Mouse (Mus musculus): Measurements from ENCODE around the gene Camsap1. TPM values are rescaled to one million over a fixed set of nuclear protein-coding genes. Genes with fewer than 3 reads are reported as not detected.

The Camsap1 gene
- total RNA-seq, 2 experiments from 2014 or later: 43.7 to 55.7 TPM

GRCm38 (mm10) chr2:26011420-26011819, 28.3 kb upstream of the Camsap1 start:
- no peak for TF ChIP-seq CTCF (IDR thresholded peaks at IDR 0.05)
- no peak overlapping the region; the same call in 1 of the 2 replicates for H3K4me3 ChIP-seq
- H3K27ac ChIP-seq: no peak overlapping the region
- no peak for DNase-seq
- intact Hi-C loops (cut with DNase I): no loop called here

GRCm38 (mm10) chr2:26002001-26002400, 18.9 kb upstream of the Camsap1 start:
- no peak overlapping the region for H3K4me3 ChIP-seq
- H3K27ac ChIP-seq: no peak overlapping the region
- intact Hi-C loops (cut with DNase I): no loop called here
- TF ChIP-seq CTCF (IDR thresholded peaks at IDR 0.05): no peak
- peak; percentile 64 for DNase-seq

GRCm38 (mm10) chr2:26001136-26001535, 18.1 kb upstream of the Camsap1 start:
- TF ChIP-seq CTCF (IDR thresholded peaks at IDR 0.05): no peak
- intact Hi-C loops (cut with DNase I): no loop called here
- Histone ChIP-seq H3K4me3 (no peak overlapping the region), H3K27ac (no peak overlapping the region; the same call in 1 of the 2 replicates)
- no peak for DNase-seq

GRCm38 (mm10) chr2:25997716-25998115, 14.6 kb upstream of the Camsap1 start:
- intact Hi-C loops (cut with DNase I): no loop called here
- TF ChIP-seq CTCF (IDR thresholded peaks at IDR 0.05): no peak
- Histone ChIP-seq H3K27ac (peak overlapping the region; percentile 55), H3K4me3 (no peak overlapping the region)
- DNase-seq: peak; percentile 53

GRCm38 (mm10) chr2:25994791-25995190, 11.7 kb upstream of the Camsap1 start:
- intact Hi-C loops (cut with DNase I): no loop called here
- DNase-seq: no peak
- TF ChIP-seq CTCF (IDR thresholded peaks at IDR 0.05): no peak
- Histone ChIP-seq H3K27ac (no peak overlapping the region), H3K4me3 (no peak overlapping the region)

DNA sequence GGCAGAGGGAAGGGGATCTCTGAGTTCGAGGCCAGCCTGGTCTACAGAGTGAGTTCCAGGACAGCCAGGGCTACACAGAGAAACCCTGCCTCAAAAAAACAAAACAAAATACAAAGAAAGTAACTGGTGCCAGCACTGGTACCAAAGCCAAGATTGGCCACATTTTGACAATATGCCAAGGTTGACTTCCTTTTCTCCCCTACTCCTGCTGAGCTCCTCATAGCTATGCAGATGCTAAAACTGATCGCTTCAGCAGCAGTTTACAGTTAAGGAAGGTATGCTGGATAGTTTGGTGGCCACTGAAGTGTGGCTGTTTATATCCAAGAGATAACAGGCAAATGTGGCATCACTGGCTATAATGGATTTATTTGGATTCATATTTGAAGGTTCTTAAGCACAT, 9.2 kb upstream of the Camsap1 start:
- no peak for TF ChIP-seq CTCF (IDR thresholded peaks at IDR 0.05)
- Histone ChIP-seq H3K27ac (no peak overlapping the region), H3K4me3 (no peak overlapping the region)
- DNase-seq: no peak
- intact Hi-C loops (cut with DNase I): no loop called here

- H3K27ac ChIP-seq: no peak overlapping the region
- intact Hi-C loops (cut with DNase I): no loop called here
- no peak for TF ChIP-seq CTCF (IDR thresholded peaks at IDR 0.05)
- H3K4me3 ChIP-seq: no peak overlapping the region
- no peak for DNase-seq
Measured at GRCm38 (mm10) chr2:25989651-25990050, 6.6 kb upstream of the Camsap1 start.

DNA sequence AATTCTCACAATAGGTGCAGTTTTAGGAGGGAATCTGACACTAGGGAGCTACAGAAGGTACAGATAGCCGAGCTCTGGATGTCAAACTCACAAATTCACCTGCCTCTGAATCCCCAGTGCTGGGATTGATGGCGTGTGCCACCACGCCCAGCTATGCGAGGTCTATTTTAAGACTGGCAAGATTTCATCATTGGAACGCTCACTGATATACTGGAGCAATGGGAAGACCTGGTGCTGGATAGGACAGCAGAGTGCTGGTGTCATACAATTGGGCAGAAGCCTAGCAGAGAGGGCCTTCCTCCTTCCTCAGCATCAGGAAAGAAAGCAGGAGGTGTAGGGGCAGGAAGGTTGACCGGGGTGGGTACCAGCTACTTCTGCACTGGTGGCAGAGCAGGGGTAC, 4.7 kb upstream of the Camsap1 start:
- Histone ChIP-seq H3K27ac (peak overlapping the region; percentile 32; the same call in 1 of the 2 replicates), H3K4me3 (no peak overlapping the region)
- no peak for TF ChIP-seq CTCF (IDR thresholded peaks at IDR 0.05)
- DNase-seq: peak; percentile 31
- intact Hi-C loops (cut with DNase I): no loop called here

- no peak for DNase-seq
- TF ChIP-seq CTCF (IDR thresholded peaks at IDR 0.05): no peak
- intact Hi-C loops (cut with DNase I): no loop called here
- no peak overlapping the region for H3K4me3 ChIP-seq
- H3K27ac ChIP-seq: no peak overlapping the region
Measured at GRCm38 (mm10) chr2:25986601-25987000, 3.5 kb upstream of the Camsap1 start.

- no peak for TF ChIP-seq CTCF (IDR thresholded peaks at IDR 0.05)
- intact Hi-C loops (cut with DNase I): loop anchor here (5.0 kb wide), 1 partner anchor 35 kb away; no protein-coding TSS in a partner anchor
- no peak for DNase-seq
- H3K4me3 ChIP-seq: peak overlapping the region; percentile 94
- peak overlapping the region; percentile 91 for H3K27ac ChIP-seq
Measured at GRCm38 (mm10) chr2:25982426-25983091, 523 bp downstream of the Camsap1 start.

DNA sequence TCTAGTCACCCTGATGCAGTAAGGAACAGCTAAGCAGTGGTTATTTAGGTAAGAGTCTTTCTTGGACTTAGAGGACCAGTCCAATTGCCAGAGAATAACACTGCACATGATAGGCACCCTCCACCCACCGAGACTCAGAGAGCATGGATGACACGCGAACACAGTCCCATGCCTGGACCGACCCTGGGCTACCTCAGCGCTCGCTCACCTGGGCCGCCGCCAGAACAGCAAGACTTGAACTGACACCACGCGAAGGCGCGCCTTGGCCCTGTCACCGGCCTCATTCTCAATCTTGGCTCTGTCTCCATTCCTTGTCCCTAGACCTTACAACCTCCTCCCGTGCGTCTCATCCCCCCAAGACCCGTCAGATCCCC, 1.0 kb downstream of the Camsap1 start:
- peak overlapping the region; percentile 91 for H3K27ac ChIP-seq
- intact Hi-C loops (cut with DNase I): loop anchor here (5.0 kb wide), 1 partner anchor 35 kb away; no protein-coding TSS in a partner anchor
- DNase-seq: peak; percentile 81
- peak overlapping the region; percentile 94 for H3K4me3 ChIP-seq
- no peak for TF ChIP-seq CTCF (IDR thresholded peaks at IDR 0.05)

GRCm38 (mm10) chr2:25978997-25979396, 4.1 kb downstream of the Camsap1 start:
- TF ChIP-seq CTCF (IDR thresholded peaks at IDR 0.05): no peak
- intact Hi-C loops (cut with DNase I): no loop called here
- Histone ChIP-seq H3K4me3 (no peak overlapping the region), H3K27ac (peak overlapping the region; percentile 61)
- no peak for DNase-seq

DNA sequence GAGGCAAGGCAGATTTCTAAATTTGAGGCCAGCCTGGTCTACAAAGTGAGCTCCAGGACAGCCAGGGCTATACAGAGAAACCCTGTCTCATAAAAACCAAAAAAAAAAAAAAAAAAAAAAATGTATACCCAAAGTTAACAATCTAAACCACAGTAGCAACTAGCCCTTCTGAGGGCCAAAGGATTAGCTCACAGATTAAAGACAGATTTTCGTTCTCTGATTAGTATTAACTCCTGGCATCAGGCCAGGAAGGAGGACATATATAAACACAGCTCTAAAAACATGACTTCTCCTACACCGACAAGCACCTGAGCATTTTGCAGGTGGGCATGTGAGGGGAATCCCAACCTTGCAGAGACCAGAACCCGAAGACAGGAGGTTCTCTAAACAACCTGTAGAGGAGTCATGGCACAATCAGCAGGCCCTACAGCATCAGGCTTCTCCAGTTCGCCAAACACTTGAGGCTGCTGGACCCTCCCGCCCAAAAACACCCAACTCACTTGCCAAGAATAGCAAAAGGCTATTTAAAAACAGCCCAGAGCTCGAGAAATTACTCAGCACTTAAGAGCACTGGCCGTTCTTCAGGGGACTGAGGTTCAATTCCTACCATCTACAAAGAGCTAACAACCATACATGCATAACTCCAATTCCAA, 5.4 kb downstream of the Camsap1 start:
- intact Hi-C loops (cut with DNase I): no loop called here
- no peak for TF ChIP-seq CTCF (IDR thresholded peaks at IDR 0.05)
- DNase-seq: peak; percentile 10
- Histone ChIP-seq H3K4me3 (no peak overlapping the region), H3K27ac (peak overlapping the region; percentile 61)

Data from gastrocnemius, adult 2 months (tissue).